Mouse (Mus musculus): ENCODE results near the gene Adora3. TPM values are rescaled to one million over a fixed set of nuclear protein-coding genes. Genes with fewer than 3 reads are reported as not detected.
"Not testable (repeated sequence)": the region's sequence is repeated elsewhere in the genome, so short reads cannot be mapped to it uniquely, and the experiment has no call there.

Adora3 gene
- polyA plus RNA-seq, 1 experiment from 2014 or later: 0.94 TPM

DNA sequence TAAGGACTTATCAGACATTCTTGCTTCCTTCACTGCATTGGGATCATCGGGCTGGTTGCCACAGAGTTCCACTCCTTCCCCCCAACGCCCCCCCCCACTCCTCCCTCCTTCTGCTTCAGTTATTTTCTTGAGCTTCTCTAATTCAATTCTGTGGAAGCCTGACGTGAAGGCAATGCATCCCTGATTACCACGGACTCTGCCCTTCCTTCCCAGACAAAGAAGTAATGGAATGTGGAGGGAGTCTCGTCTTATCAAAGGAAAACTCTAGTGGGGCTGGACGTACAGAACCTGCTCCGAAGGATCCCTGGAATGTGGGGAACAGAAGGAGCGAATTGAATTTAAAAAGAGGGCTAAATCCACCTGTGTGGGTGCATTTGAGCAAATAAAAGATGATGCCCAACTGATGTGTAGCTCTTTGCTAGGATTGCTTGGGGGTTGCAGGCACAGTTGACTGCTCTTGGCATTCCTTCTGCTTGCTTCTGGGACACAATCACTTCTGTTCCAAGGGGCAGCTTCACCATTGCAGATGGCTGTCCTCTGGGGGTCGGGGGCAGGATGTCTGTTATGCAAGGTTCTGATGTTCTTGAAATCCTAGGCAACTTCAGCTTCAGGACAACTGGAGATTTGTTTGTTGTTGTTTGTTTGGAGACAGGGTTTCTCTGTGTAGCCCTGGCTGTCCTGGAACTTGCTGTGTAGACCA, 37.4 kb downstream of the Adora3 start:
- Histone ChIP-seq H3K36me3 (no peaks in the 10 kb centered on the region), H3K4me3 (no peak overlapping the region), H3K27ac (no peak overlapping the region), H3K9ac (no peak overlapping the region), H3K4me1 (no peaks in the 10 kb centered on the region), H3K4me2 (no peak overlapping the region), H3K27me3 (no peaks in the 10 kb centered on the region), H3K9me3 (no peaks in the 10 kb centered on the region)
- no peak for ATAC-seq (ENCODE audit: insufficient number of reproducible peaks, insufficient read depth, low FRiP score, low TSS enrichment, low read depth)
- WGBS: 49% methylated on average over 9 of the region's 9 CpGs

DNA sequence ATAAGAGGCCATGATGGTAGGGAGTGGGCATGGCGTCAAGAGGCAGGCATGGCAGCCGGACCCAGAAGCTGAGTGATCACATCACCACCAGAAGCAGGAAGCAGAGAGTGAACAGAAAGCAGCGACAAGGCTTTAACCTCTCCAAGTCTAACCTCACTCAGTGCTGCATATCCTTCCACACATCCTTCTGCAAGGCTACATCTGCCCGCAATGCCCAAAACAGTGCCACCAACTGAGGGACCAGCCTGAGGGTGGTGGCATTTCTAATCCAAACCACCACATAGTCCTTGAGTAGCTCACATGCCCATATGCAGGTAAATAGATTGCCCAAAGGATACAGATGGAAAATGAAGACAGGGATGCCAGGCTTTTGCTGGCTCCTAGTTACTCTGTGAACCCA, 38.3 kb downstream of the Adora3 start:
- no peaks in the 10 kb centered on the region for H3K9me3 ChIP-seq
- no peak overlapping the region for H3K4me2 ChIP-seq

DNA sequence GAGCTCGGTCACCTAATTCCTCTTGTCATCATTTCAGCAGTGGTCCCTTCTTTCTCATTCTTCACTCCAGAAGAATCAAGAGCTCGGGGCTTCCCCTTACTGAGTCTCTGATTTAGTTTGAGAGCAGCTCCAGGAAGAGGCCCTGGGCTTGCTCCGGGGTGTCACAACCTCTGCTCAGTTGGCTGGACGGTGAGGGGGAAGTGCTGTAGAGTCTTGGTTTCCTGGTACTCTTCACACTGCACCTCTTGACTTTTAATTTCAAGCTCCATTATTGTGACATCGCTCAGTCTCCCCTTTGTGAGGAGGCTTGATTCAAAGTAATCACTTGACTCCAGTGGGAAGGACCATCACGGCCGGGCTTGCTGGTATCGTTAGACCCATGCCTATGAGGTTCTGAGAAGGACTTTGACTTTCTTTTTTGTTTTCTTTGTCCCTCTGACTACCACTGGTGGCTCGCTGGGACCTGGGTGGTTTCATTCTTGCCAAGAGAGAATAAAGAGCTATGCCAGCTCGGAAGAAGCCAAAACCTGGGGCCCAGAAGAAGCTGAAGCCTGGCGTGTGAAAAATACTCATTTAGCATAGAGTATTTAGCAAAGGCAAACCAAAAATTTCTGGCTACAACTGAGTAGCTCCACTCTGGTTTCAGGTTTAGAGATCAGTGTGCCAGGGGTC, 40.0 kb downstream of the Adora3 start:
- no peak overlapping the region for H3K27ac ChIP-seq
- no peak overlapping the region for H3K4me3 ChIP-seq
- WGBS: 80% methylated on average over 11 of the region's 11 CpGs
- H3K9ac ChIP-seq: no peak overlapping the region
- no peaks in the 10 kb centered on the region for H3K9me3 ChIP-seq
- H3K4me2 ChIP-seq: no peak overlapping the region
- H3K4me1 ChIP-seq: 0 out of 2 replicates have a peak, but pooled peaks cover 5% of the 10 kb centered on the region
- ATAC-seq (ENCODE audit: insufficient number of reproducible peaks, insufficient read depth, low FRiP score, low TSS enrichment, low read depth): no peak
- no peaks in the 10 kb centered on the region for H3K27me3 ChIP-seq
- no peaks in the 10 kb centered on the region for H3K36me3 ChIP-seq

More for the DNA sequence above, 38.3 kb downstream of the Adora3 start:
- no peak overlapping the region for H3K4me3 ChIP-seq
- H3K9ac ChIP-seq: no peak overlapping the region
- no peak for ATAC-seq (ENCODE audit: insufficient number of reproducible peaks, insufficient read depth, low FRiP score, low TSS enrichment, low read depth)
- no peak overlapping the region for H3K27ac ChIP-seq
- 89% methylated on average over 4 of the region's 4 CpGs for WGBS
- no peaks in the 10 kb centered on the region for H3K36me3 ChIP-seq
- H3K27me3 ChIP-seq: no peaks in the 10 kb centered on the region
- 0 out of 2 replicates have a peak, but pooled peaks cover 5% of the 10 kb centered on the region for H3K4me1 ChIP-seq

DNA sequence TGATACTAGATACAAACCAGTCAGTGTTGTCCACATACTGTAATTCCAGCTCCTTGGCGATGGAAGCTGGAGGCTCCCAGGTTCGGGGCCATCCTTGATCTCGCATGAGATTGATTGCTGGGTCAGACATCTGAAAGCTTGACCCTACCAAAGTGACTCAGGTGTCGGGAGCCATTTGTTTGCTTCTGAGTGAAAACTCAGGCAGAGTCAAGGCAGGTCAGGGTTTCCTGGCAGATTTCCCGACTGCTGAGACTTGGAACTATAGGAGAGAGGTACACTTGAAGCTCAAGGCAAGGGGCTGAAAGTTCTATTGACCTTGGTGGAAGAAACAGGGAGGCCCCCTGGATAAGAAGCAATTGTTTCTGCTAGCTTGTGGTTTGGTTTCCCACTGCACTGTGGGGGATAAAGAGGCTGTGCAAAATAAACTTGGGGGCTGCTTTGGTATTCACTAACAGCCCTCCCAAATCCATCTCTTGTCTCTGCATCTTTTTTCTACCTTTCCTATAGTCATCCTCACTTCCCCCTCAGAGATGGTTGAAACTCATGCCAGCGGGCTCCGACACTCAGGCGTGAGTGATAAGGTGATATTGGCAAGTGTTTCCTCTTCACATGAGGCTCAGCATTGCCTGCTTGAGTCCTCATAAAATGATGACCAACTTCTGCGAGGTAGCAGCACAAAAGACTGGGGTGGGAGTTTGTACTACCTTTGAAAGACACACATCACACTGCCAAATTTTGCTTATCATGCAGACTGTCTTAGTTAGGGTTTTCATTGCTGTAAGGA, 41.6 kb downstream of the Adora3 start:
- H3K9me3 ChIP-seq: no peaks in the 10 kb centered on the region
- no peak overlapping the region for H3K4me3 ChIP-seq
- no peaks in the 10 kb centered on the region for H3K27me3 ChIP-seq
- no peak overlapping the region for H3K9ac ChIP-seq
- H3K27ac ChIP-seq: no peak overlapping the region
- WGBS: 82% methylated on average over 9 of the region's 9 CpGs
- H3K36me3 ChIP-seq: no peaks in the 10 kb centered on the region
- no peak for ATAC-seq (ENCODE audit: insufficient number of reproducible peaks, insufficient read depth, low FRiP score, low TSS enrichment, low read depth)
- H3K4me2 ChIP-seq: no peak overlapping the region
- H3K4me1 ChIP-seq: 0 out of 2 replicates have a peak, but pooled peaks cover 5% of the 10 kb centered on the region

DNA sequence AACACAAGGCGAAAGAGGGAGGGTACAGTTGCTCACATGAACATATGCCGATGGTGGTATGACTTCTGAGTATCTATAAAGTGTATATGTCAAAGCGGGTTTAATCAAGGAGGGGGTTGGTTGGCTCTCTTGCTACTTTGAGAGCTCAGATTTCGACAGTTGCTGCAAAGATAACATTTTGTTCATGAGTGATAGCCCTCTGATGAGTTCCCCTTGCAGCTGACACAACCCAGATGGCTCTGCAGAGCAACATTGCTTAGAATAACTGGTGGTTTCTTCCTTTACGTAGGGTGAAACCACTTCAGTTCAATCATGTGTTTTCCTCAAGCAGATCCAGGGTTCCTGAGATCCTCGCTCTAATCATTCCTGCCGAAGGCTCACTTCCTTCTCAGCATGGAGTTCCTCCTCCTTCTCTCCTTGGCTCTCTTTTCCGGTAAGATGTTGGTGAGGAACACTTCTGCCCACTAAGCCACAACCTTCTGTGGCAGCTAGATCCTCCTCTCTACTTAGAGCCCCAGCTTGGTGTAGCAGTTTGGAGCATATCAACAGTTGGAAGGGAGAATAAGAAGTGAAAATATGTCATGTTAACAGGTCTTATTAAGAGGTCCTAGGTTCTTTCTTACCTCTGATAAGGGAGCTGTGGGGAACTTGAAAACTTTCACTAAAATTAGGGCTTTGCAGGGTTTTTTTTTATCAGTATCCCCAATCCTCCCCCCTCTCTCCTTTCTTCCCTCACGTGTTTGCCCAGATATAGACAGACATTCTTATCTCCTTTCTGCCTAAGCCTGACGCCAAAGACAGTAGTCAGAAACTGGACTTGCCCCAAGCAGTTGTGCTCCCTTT, 43.4 kb downstream of the Adora3 start:
- WGBS: 67% methylated on average over 10 of the region's 10 CpGs
- Histone ChIP-seq H3K4me1 (0 out of 2 replicates have a peak, but pooled peaks cover 10% of the 10 kb centered on the region), H3K4me3 (no peak overlapping the region), H3K27ac (no peak overlapping the region), H3K9me3 (no peaks in the 10 kb centered on the region), H3K9ac (no peak overlapping the region), H3K4me2 (no peak overlapping the region), H3K27me3 (no peaks in the 10 kb centered on the region), H3K36me3 (no peaks in the 10 kb centered on the region)
- ATAC-seq (ENCODE audit: insufficient number of reproducible peaks, insufficient read depth, low FRiP score, low TSS enrichment, low read depth): no peak

DNA sequence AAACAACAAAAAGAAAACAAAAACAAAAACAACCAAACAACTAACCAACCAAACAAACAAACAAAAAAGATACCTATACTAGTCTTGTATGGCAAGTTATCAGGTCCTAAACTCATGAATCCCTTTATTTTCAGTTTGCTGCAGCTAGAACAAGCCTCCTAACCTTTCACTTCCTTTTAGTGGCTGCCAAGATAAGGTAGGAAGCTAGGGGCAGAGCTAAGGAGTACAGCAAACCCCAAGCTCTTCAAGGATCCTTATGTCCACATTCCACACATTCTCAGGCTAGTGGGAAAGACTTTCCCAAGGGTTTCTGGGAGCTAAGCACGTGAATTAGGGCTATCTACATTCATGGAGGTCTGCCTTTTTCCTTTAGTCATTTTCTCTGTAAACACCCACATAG, 44.6 kb downstream of the Adora3 start:
- no peak for ATAC-seq (ENCODE audit: insufficient number of reproducible peaks, insufficient read depth, low FRiP score, low TSS enrichment, low read depth)
- no peak overlapping the region for H3K27ac ChIP-seq
- H3K36me3 ChIP-seq: no peaks in the 10 kb centered on the region
- H3K9ac ChIP-seq: no peak overlapping the region
- H3K9me3 ChIP-seq: no peaks in the 10 kb centered on the region
- WGBS: 21% methylated on average over 1 of the region's 1 CpGs
- no peaks in the 10 kb centered on the region for H3K27me3 ChIP-seq
- H3K4me1 ChIP-seq: 0 out of 2 replicates have a peak, but pooled peaks cover 10% of the 10 kb centered on the region
- H3K4me2 ChIP-seq: no peak overlapping the region
- no peak overlapping the region for H3K4me3 ChIP-seq

DNA sequence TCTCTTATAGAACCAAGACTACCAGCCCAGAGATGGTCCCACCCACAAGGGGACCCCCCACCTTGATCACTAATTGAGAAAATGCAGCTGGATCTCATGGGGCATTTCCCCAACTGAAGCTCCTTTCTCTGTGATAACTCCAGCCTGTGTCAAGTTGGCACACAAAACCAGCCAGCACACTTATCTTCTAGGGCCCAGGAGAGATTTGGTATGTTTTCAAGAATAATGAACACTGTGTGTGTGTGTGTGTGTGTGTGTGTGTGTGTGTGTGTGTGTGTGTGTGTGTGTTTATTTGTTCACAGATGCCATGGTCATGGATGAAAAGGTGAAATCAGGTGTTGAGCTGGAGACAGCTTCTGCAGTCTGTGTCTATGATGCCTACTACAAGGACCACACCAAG, 45.8 kb downstream of the Adora3 start:
- H3K9me3 ChIP-seq; H3K9ac ChIP-seq; ATAC-seq (ENCODE audit: insufficient number of reproducible peaks, insufficient read depth, low FRiP score, low TSS enrichment, low read depth); H3K27me3 ChIP-seq; H3K4me2 ChIP-seq; H3K4me3 ChIP-seq; H3K36me3 ChIP-seq; H3K4me1 ChIP-seq; H3K27ac ChIP-seq: not testable (repeated sequence)

DNA sequence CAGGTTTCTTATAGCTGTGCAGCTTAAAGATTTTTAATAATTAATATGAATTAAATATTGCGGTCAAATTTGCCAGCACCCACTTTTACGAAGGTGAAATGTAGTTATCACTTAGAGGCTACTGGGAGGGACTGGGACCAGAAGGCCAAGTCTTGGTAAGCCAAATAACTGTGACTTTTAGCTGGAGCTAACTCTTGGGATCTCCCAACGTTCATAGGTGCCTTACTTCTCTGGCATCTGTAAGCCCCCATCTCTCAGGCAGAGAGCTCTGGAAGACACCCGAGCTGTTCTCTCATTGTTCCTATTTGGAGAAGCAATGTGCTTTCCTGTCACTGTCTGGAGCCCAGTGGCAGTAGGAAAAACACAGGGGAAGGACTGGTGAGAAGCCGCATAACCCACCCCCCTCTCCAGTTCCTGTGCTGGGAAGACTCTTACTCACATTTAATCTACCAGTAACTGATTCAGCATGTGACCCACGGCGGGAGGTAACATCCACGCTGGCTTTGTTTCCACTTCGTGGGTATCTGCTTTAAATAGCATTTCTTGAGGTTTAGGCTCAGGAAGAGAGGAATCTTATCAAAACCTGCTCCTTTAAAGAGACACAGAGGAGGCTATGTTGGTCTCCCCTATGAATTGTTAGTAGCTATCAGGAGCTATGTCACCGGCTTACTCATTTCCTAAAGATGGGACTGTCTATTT, 47.1 kb downstream of the Adora3 start:
- H3K27me3 ChIP-seq: no peaks in the 10 kb centered on the region
- no peak for ATAC-seq (ENCODE audit: insufficient number of reproducible peaks, insufficient read depth, low FRiP score, low TSS enrichment, low read depth)
- H3K9me3 ChIP-seq: no peaks in the 10 kb centered on the region
- H3K36me3 ChIP-seq: no peaks in the 10 kb centered on the region
- H3K27ac ChIP-seq: no peak overlapping the region
- 51% methylated on average over 10 of the region's 10 CpGs for WGBS
- H3K4me2 ChIP-seq: no peak overlapping the region
- H3K4me3 ChIP-seq: no peak overlapping the region
- no peak overlapping the region for H3K9ac ChIP-seq
- H3K4me1 ChIP-seq: 0 out of 2 replicates have a peak, but pooled peaks cover 10% of the 10 kb centered on the region

DNA sequence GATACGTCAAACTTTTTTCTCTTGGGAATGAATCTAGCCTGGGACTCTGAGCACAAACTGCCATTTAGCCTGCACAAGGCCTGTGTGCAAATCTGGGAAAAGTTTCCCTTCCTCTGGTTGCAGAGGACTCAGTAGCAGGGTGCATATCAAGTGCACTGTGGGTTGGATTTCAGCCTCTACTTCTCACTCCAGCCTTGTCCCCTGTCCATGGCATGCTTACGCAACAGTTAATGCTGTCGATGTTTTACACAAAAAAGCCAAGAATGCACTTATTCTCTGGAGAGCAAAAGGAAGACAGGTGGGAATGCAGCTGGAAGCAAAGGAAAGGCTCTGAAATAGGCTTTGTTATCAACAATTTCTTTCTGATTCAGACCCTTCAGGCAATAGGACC, 47.7 kb downstream of the Adora3 start:
- H3K27ac ChIP-seq: no peak overlapping the region
- H3K9me3 ChIP-seq: no peaks in the 10 kb centered on the region
- no peaks in the 10 kb centered on the region for H3K27me3 ChIP-seq
- H3K4me2 ChIP-seq: no peak overlapping the region
- no peak overlapping the region for H3K4me3 ChIP-seq
- no peak for ATAC-seq (ENCODE audit: insufficient number of reproducible peaks, insufficient read depth, low FRiP score, low TSS enrichment, low read depth)
- no peaks in the 10 kb centered on the region for H3K36me3 ChIP-seq
- 0 out of 2 replicates have a peak, but pooled peaks cover 8% of the 10 kb centered on the region for H3K4me1 ChIP-seq
- 65% methylated on average over 3 of the region's 3 CpGs for WGBS
- H3K9ac ChIP-seq: no peak overlapping the region

DNA sequence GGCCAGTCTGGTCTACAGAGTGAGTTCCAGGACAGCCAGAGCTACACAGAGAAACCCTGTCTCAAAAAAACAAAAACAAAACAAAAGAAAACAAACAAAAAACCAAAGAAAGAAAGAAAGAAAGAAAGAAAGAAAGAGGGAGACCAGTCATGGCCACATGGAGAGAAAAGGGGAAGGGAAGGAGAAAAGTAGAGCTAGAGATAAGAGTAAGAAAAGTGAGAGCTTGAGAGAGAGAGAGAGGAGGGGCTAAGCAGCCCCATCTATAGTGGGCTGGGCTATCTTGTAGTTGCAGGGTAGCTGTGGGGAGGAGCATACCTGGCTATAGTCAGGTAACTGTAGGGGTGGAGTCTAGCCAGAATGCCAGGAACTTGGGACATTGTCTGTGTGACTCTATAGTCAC, 50.1 kb downstream of the Adora3 start:
- H3K4me3 ChIP-seq; ATAC-seq (ENCODE audit: insufficient number of reproducible peaks, insufficient read depth, low FRiP score, low TSS enrichment, low read depth); H3K9me3 ChIP-seq; H3K27ac ChIP-seq; H3K4me2 ChIP-seq; H3K4me1 ChIP-seq; H3K27me3 ChIP-seq; H3K36me3 ChIP-seq; H3K9ac ChIP-seq: not testable (repeated sequence)

DNA sequence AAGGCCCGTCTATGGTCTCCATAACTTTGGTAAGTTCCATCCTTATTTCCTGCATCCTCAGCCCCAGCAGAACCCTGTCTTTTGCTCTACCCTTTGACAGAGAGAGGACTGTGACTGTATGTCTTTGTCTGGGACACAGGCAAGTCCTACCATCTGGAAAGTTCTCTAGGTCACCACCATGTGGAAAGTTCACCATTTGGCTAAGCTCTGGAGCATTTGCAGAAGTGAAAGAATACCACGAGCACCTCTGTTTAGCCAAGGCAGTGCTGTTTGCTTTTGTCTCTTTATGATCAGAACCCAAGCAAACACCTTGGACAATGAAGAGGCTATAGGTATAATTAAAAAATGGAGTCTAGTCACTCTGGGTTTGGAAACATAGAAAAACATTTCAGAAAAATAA, 51.3 kb downstream of the Adora3 start:
- H3K27me3 ChIP-seq: no peaks in the 10 kb centered on the region
- no peaks in the 10 kb centered on the region for H3K9me3 ChIP-seq
- H3K4me3 ChIP-seq: no peak overlapping the region
- H3K4me2 ChIP-seq: no peak overlapping the region
- ATAC-seq (ENCODE audit: insufficient number of reproducible peaks, insufficient read depth, low FRiP score, low TSS enrichment, low read depth): no peak
- H3K36me3 ChIP-seq: no peaks in the 10 kb centered on the region
- H3K9ac ChIP-seq: no peak overlapping the region
- 0 out of 2 replicates have a peak, but pooled peaks cover 5% of the 10 kb centered on the region for H3K4me1 ChIP-seq
- 73% methylated on average over 2 of the region's 2 CpGs for WGBS
- no peak overlapping the region for H3K27ac ChIP-seq

All from embryonic facial prominence, embryonic 13.5 days (tissue).